Mouse (Mus musculus) intestine, embryonic 14.5 days (tissue): ENCODE results near the gene Ndrg4. TPM values are rescaled to one million over a fixed set of nuclear protein-coding genes. Genes with fewer than 3 reads are reported as not detected.
A peak's percentile ranks its signal among the peaks of the same experiment; 100 is the strongest.

Source experiments
- ATAC-seq: fragments of 200-750 bp; cut with Nextera tagmentation; replicated peaks from 2 replicates; pipeline ENCODE4 v1.8.0; 2017; ENCODE audit warnings: low read depth, moderate number of reproducible peaks, moderate TSS enrichment, moderate library complexity; ENCODE audit not compliant: low FRiP score, low TSS enrichment
- DNase-seq: peaks from one replicate; pipeline ENCODE4 v3.0.0-alpha.2; 2018; ENCODE audit warnings: low spot score
- H3K27ac ChIP-seq: fragments of 300-500 bp; sonication (generic); 2 replicates; pipeline ENCODE4 v1.5.1; 2014; ENCODE audit warnings: low read depth, mild to moderate bottlenecking, control low read depth
- H3K27me3 ChIP-seq: fragments of 300-500 bp; sonication (generic); replicated peaks from 2 replicates; pipeline ENCODE4 v1.6.1; 2014; ENCODE audit warnings: low read length, control low read depth; ENCODE audit not compliant: control insufficient read depth, insufficient read depth
- H3K36me3 ChIP-seq: fragments of 300-500 bp; sonication (generic); 2 replicates; pipeline ENCODE4 v1.6.1; 2014; ENCODE audit warnings: low read length, control low read depth; ENCODE audit not compliant: control insufficient read depth, insufficient read depth
- H3K4me1 ChIP-seq: fragments of 300-500 bp; sonication (generic); replicated peaks from 2 replicates; pipeline ENCODE4 v1.6.1; 2014; ENCODE audit warnings: low read length, control low read depth, mixed read lengths; ENCODE audit not compliant: control insufficient read depth, insufficient read depth
- H3K4me2 ChIP-seq: fragments of 300-500 bp; sonication (generic); 2 replicates; pipeline ENCODE4 v1.6.1; 2014; ENCODE audit warnings: low read length
- H3K4me3 ChIP-seq: fragments of 300-500 bp; sonication (generic); 2 replicates; pipeline ENCODE4 v1.5.1; 2014; ENCODE audit warnings: low read depth, low read length, control low read depth, mixed read lengths
- H3K9ac ChIP-seq: fragments of 300-500 bp; sonication (generic); 2 replicates; pipeline ENCODE4 v1.6.1; 2014; ENCODE audit warnings: mild to moderate bottlenecking, low read length
- H3K9me3 ChIP-seq: fragments of 300-500 bp; sonication (generic); 2 replicates; pipeline ENCODE4 v1.6.1; 2016; ENCODE audit warnings: low read length, control low read depth; ENCODE audit not compliant: control insufficient read depth
- WGBS: fragments of 180-500 bp; shearing (Covaris S2); extraction: QIAGEN DNeasy Blood & Tissue Kit; methylation state at CpG from one replicate; pipeline ENCODE4 v1.1.7; 2014; 5-methylcytosine and 5-hydroxymethylcytosine counted together
- polyA plus RNA-seq: library from polyadenylated mRNA; unstranded; fragments of >200 nt; fragmentation: Nextera tagmentation; extraction: Ambion mirVana; gene quantifications from 2 replicates; pipeline ENCODE4 v1.2.1, GENCODE M21; 2014

Ndrg4 gene
- 21.3 and 22.1 TPM in 2 replicates for polyA plus RNA-seq

DNA sequence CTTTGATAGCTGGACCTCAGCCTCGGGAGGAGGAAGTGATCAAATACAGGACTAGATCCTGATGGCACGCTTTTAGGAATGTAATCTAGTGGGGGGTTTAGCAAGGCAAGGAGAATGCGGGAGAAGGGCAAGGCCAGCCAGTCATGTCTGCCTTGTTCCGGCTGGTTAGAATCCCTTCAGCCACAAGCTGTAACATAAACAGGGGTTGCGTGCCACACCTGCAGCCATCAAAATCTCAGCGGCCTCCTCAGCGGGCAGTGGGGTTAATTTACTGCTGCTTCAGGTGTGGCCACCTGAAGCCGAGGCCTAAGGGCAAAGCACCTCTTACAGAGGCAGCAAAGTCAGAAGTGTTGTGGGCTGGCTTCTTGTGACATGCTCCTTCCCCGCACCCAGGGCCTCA lies at the start of gene Ndrg4:
Gene Ndrg4 (plus strand): TSS at position 350 of the 400 bp plus-strand sequence.
- peaks cover 70% of the 10 kb centered on the region for H3K27me3 ChIP-seq
- ATAC-seq = no peak

DNA sequence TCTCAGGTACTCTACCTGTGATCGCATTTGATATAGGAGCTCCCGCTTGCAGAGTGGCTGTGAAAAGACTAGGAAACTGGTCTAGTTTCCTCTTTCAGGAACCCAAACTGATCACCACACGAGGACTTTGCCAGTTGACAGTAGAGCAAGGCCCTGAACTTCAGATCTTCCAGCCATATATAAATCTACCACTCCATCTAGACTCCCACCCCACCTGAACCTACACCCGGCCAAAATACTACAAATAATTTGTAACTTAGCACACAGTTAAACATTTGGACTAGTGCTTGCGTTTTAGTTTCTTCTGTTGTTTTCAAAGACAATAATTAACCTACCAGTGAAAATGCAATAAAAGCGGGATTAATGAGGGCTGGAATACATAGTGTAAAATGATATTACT lies 43.9 kb upstream of the Ndrg4 start:
- H3K9ac ChIP-seq = no peak overlapping the region
- 82% methylated on average over 6 of the region's 6 CpGs for WGBS
- H3K27me3 ChIP-seq = no peaks in the 10 kb centered on the region
- H3K9me3 ChIP-seq = no peaks in the 10 kb centered on the region
- H3K27ac ChIP-seq = no peak overlapping the region
- 0 out of 2 replicates have a peak, but pooled peaks have one; percentile 24 for ATAC-seq
- peak overlapping the region; percentile 91 for H3K4me3 ChIP-seq
- no peak for DNase-seq
- no peaks in the 10 kb centered on the region for H3K36me3 ChIP-seq
- H3K4me1 ChIP-seq = 0 out of 2 replicates have a peak, but pooled peaks cover 5% of the 10 kb centered on the region
- peak overlapping the region; percentile 90 for H3K4me2 ChIP-seq

More for the DNA sequence above, at the start of gene Ndrg4:
- DNase-seq = no peak
- Histone ChIP-seq H3K4me3 (peak within 1 kb of the TSS; percentile 46), H3K4me2 (peak within 1 kb of the TSS; percentile 99), H3K27ac (no peak within 1 kb of the TSS), H3K9ac (peak within 1 kb of the TSS; percentile 29; the same call in 1 of the 2 replicates), H3K9me3 (no peaks in the 10 kb centered on the region), H3K4me1 (no peaks in the 10 kb centered on the region), H3K36me3 (no peaks in the 10 kb centered on the region)
- 36% methylated on average over 9 of the region's 9 CpGs for WGBS

DNA sequence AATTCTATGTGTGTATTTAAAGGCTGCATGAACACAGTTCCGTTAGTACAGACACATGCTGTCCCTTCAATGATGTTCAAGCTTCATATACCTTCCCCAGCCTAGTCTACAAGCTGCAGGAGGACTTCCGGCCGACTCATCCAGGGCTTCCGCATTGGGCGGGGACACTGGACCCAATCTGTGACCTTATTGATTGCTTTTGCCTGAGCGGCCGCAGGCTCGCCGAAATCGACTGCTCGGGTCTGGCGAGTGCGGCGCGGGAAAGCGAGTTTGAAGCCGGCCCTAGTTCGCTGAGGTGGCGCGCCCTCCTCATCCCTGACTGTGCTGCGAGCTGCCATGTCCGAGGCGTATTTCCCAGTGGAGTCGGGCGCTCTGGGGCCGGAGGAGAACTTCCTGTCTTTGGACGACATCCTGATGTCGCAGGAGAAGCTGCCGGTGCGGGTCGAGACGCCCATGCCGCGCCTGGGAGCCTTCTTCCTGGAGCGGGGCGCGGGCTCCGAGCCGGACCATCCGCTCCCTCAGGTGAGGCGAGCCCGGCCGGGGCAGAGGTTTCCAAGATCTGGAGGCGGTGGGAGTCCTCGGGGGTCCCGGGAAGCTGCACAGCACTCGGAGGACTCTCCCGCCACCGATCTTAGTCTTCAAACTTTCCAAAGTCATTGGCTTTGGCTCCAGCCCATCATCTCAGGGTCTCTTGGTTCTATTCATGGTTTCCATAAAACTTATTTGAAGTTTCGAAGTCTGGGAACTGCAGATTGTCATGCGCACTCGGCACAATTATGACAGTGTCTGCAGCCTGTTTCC lies 43.3 kb upstream of the Ndrg4 start, which contains the start of gene Gins3:
Gene Gins3 (plus strand): TSS at position 192 of the 801 bp plus-strand sequence.
- Histone ChIP-seq H3K4me1 (0 out of 2 replicates have a peak, but pooled peaks cover 5% of the 10 kb centered on the region), H3K4me2 (peak within 1 kb of the TSS; percentile 90), H3K27ac (0 out of 2 replicates have a peak within 1 kb of the TSS, but pooled peaks have one; percentile 19), H3K27me3 (no peaks in the 10 kb centered on the region), H3K4me3 (peak within 1 kb of the TSS; percentile 91), H3K9ac (peak within 1 kb of the TSS; percentile 70), H3K9me3 (no peaks in the 10 kb centered on the region), H3K36me3 (no peaks in the 10 kb centered on the region)
- ATAC-seq (peak; percentile 92), DNase-seq (peak; percentile 97)
- under 1% methylated on average over 52 of the region's 52 CpGs for WGBS

- Histone ChIP-seq H3K4me2 (peak overlapping the region; percentile 90), H3K9ac (peak overlapping the region; percentile 70), H3K4me3 (peak overlapping the region; percentile 91), H3K27ac (no peak overlapping the region), H3K27me3 (no peaks in the 10 kb centered on the region), H3K36me3 (no peaks in the 10 kb centered on the region), H3K4me1 (0 out of 2 replicates have a peak, but pooled peaks cover 5% of the 10 kb centered on the region), H3K9me3 (no peaks in the 10 kb centered on the region)
- ATAC-seq = no peak
- under 1% methylated on average over 6 of the region's 6 CpGs for WGBS
- no peak for DNase-seq
Observed at GRCm38 (mm10) chr8:95634063-95634340, 42.8 kb upstream of the Ndrg4 start.

GRCm38 (mm10) chr8:95644942-95645341 lies 31.8 kb upstream of the Ndrg4 start:
- Histone ChIP-seq H3K27ac (no peak overlapping the region), H3K9me3 (no peaks in the 10 kb centered on the region), H3K36me3 (peaks cover 15% of the 10 kb centered on the region), H3K27me3 (no peaks in the 10 kb centered on the region), H3K4me3 (no peak overlapping the region), H3K4me1 (no peaks in the 10 kb centered on the region), H3K9ac (no peak overlapping the region), H3K4me2 (no peak overlapping the region)
- ATAC-seq = no peak
- DNase-seq = no peak
- 87% methylated on average over 2 of the region's 2 CpGs for WGBS

DNA sequence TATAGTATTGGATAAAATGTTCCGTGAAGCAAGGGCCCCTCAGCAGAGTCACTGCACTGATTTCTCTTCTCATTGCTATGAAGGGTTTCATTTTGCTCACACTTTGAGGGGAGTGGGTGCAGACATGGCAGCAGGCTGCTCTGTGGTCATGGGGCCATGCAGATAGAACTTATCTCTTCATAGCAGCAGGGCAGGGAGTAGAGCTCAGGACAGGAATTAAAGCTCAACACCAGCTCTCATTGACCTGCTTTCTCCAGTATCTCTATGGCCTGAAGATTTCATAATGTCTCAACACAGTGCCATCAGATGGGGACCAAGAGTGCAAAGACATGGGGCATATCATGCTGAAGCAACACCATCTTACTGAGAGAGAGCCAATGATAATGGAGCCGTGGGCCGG lies 28.5 kb upstream of the Ndrg4 start:
- DNase-seq (no peak), ATAC-seq (no peak)
- H3K36me3 ChIP-seq = peaks cover 6% of the 10 kb centered on the region
- no peaks in the 10 kb centered on the region for H3K9me3 ChIP-seq
- no peak overlapping the region for H3K27ac ChIP-seq
- no peak overlapping the region for H3K4me2 ChIP-seq
- no peak overlapping the region for H3K9ac ChIP-seq
- no peaks in the 10 kb centered on the region for H3K27me3 ChIP-seq
- WGBS = 89% methylated on average over 3 of the region's 3 CpGs
- H3K4me1 ChIP-seq = no peaks in the 10 kb centered on the region
- no peak overlapping the region for H3K4me3 ChIP-seq

GRCm38 (mm10) chr8:95653351-95653750 lies 23.4 kb upstream of the Ndrg4 start:
- WGBS = 63% methylated on average over 5 of the region's 5 CpGs
- Histone ChIP-seq H3K9me3 (no peaks in the 10 kb centered on the region), H3K4me1 (no peaks in the 10 kb centered on the region), H3K4me3 (no peak overlapping the region), H3K9ac (no peak overlapping the region), H3K27ac (no peak overlapping the region), H3K4me2 (no peak overlapping the region), H3K36me3 (no peaks in the 10 kb centered on the region), H3K27me3 (no peaks in the 10 kb centered on the region)
- DNase-seq (no peak), ATAC-seq (no peak)

- H3K27me3 ChIP-seq = no peaks in the 10 kb centered on the region
- no peak overlapping the region for H3K27ac ChIP-seq
- no peaks in the 10 kb centered on the region for H3K36me3 ChIP-seq
- H3K9ac ChIP-seq = no peak overlapping the region
- H3K4me1 ChIP-seq = no peaks in the 10 kb centered on the region
- DNase-seq = no peak
- H3K4me3 ChIP-seq = no peak overlapping the region
- no peaks in the 10 kb centered on the region for H3K9me3 ChIP-seq
- WGBS = 58% methylated on average over 7 of the region's 7 CpGs
- no peak overlapping the region for H3K4me2 ChIP-seq
- ATAC-seq = no peak
Observed at GRCm38 (mm10) chr8:95655831-95656230, 20.9 kb upstream of the Ndrg4 start.
